In the genomic region with DNA sequence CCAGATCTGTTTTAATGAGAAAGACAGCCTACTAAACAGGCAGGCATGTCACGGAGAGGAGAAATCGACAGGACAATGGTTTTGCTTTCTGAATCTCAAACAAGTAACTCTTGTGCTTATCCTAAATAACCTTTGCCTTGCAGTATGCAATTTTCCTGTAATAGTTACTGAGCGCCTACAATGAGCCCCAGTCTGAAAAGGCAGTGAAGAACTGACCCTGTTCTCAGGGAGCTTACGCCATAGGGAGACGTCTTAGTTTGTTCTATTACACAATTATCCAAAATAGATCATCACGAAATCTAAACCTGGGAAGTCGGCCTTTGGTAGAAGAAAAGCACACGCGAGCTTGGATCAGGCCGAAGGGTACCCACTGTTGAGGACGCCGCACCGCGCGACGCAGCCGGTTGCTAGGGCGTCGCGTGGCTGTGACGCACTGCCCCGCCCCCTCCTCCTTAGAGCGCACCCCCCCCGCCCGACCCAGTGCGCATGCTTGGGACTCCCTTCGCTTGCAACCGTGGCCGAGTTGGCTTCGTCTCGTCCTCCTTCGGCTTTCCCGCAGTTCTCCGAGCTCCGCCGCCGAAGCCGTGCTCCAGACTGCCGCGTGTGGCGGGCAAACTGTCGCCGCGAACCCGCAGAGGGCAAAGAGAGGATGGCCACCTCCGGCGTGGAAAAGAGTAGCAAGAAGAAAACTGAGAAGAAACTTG, we compare ENCODE assay signal across 7 mouse cellular contexts. TPM values are rescaled to one million over a fixed set of nuclear protein-coding genes. Genes with fewer than 3 reads are reported as not detected.
DNase-seq lines count a peak whose midpoint lies in the region; ATAC-seq lines count a peak whose summit lies in the region.

A gene (plus strand): TSS at position 500 of the 704 bp plus-strand sequence.

- H3K36me3 ChIP-seq in intestine, embryonic 14.5 days (ENCODE audit: control insufficient read depth, insufficient read depth, low read length), result no peaks in the 10 kb centered on the region
- H3K36me3 ChIP-seq in midbrain, embryonic 11.5 days (ENCODE audit: control insufficient read depth, insufficient read depth, low read length), result no peaks in the 10 kb centered on the region

- H3K4me2 ChIP-seq in intestine, embryonic 14.5 days (ENCODE audit: low read length), result peak within 1 kb of the TSS; percentile 68
- H3K4me2 ChIP-seq in midbrain, embryonic 11.5 days, result peak within 1 kb of the TSS; percentile 64

- WGBS in intestine, embryonic 14.5 days, result 1% methylated on average over 45 of the region's 47 CpGs
- WGBS in midbrain, embryonic 11.5 days, result 2% methylated on average over 47 of the region's 47 CpGs

- intact Hi-C loops in left cerebral cortex, postnatal 36 days (cut with DNase I), result loop anchor here (2.0 kb wide), 2 partner anchors 65 to 249 kb away; a partner anchor contains a TSS

- H3K27ac ChIP-seq in intestine, embryonic 14.5 days (ENCODE audit: low read depth), result peak within 1 kb of the TSS; percentile 91
- peak within 1 kb of the TSS; percentile 91 for H3K27ac ChIP-seq in midbrain, embryonic 11.5 days (ENCODE audit: low read depth, low read length)

- H3K9ac ChIP-seq in intestine, embryonic 14.5 days (ENCODE audit: low read length), result peak within 1 kb of the TSS; percentile 85
- peak within 1 kb of the TSS; percentile 92 for H3K9ac ChIP-seq in midbrain, embryonic 11.5 days (ENCODE audit: low read length)

- ATAC-seq in intestine, embryonic 14.5 days (replicated peaks; ENCODE audit: low FRiP score, low TSS enrichment, low read depth), result peak; percentile 96
- peak; percentile 94 for ATAC-seq in midbrain, embryonic 11.5 days (ENCODE audit: low FRiP score)

- H3K4me1 ChIP-seq in intestine, embryonic 14.5 days (replicated peaks; ENCODE audit: control insufficient read depth, insufficient read depth, low read length), result peaks cover 3% of the 10 kb centered on the region; the same call in 1 of the 2 replicates
- H3K4me1 ChIP-seq in midbrain, embryonic 11.5 days (ENCODE audit: control insufficient read depth, insufficient read depth, low read length), result peaks cover 9% of the 10 kb centered on the region; the same call in 1 of the 2 replicates

- H3K9me3 ChIP-seq in intestine, embryonic 14.5 days (ENCODE audit: control insufficient read depth, low read length), result no peaks in the 10 kb centered on the region
- H3K9me3 ChIP-seq in midbrain, embryonic 11.5 days (ENCODE audit: control insufficient read depth, low read length), result no peaks in the 10 kb centered on the region

- H3K27me3 ChIP-seq in intestine, embryonic 14.5 days (replicated peaks; ENCODE audit: control insufficient read depth, insufficient read depth, low read length), result no peaks in the 10 kb centered on the region
- no peaks in the 10 kb centered on the region for H3K27me3 ChIP-seq in midbrain, embryonic 11.5 days (ENCODE audit: control insufficient read depth, insufficient read depth, low read length)

- DNase-seq in adrenal gland, adult 18-20 months (ENCODE audit: low spot score in 2 of 2), result peak; percentile 84 to 85
- DNase-seq in embryo, embryonic 10.5 days (ENCODE audit: low spot score), result peak; percentile 96
- DNase-seq in gastrocnemius, postnatal 25 days, result peak; percentile 86
- peak; percentile 94 for DNase-seq in intestine, embryonic 14.5 days (ENCODE audit: low spot score)
- peak; percentile 87 to 88 for DNase-seq in left cerebral cortex, postnatal 36 days (ENCODE audit: low spot score in 2 of 2)
- peak; percentile 99 for DNase-seq in midbrain, embryonic 11.5 days (ENCODE audit: low spot score, missing footprints)
- DNase-seq in skeletal muscle tissue, adult 2 months (ENCODE audit: low read depth, low spot score), result peak; percentile 93

- H3K4me3 ChIP-seq in intestine, embryonic 14.5 days (ENCODE audit: low read depth, low read length), result peak within 1 kb of the TSS; percentile 78
- H3K4me3 ChIP-seq in midbrain, embryonic 11.5 days (ENCODE audit: low read depth, low read length), result peak within 1 kb of the TSS; percentile 76

RNA-seq across cellular contexts. Expression of the gene that starts here (rescaled TPM):
- 10 to 100 TPM; 32.2 to 36.7 TPM for total RNA-seq in adrenal gland, adult 18-20 months (2021)
- 10 to 100 TPM; 32.6 to 35.2 TPM for total RNA-seq in gastrocnemius, postnatal 25 days (2021)
- polyA plus RNA-seq in intestine, embryonic 14.5 days (2014; fragmentation: Nextera tagmentation; extraction: Ambion mirVana), result 46.6 and 50.4 TPM in 2 replicates
- total RNA-seq in left cerebral cortex, postnatal 36 days (2021), result 10 to 100 TPM; 79.7 to 97.1 TPM
- polyA plus RNA-seq in midbrain, embryonic 11.5 days (2014; fragmentation: Nextera tagmentation; extraction: Ambion mirVana), result 116 and 123 TPM in 2 replicates

Comparison
In these comparisons a context has a peak if more than half of its experiments do, and no peak if none do; other contexts are left out.
1. Peak in every context shown above with its lines: DNase-seq, ATAC-seq, H3K4me3 ChIP-seq and H3K27ac ChIP-seq.